Mouse (Mus musculus) heart, embryonic 15.5 days (tissue): ENCODE measurements at regions not wholly inside any gene's neighbourhood (a gene's known extent, or its start where the extent isn't known, plus 50 kb on each side); places are given as distances from the start of the nearest gene placed in this dataset.

Source experiments
- ATAC-seq: fragments of 200-750 bp; cut with Nextera tagmentation; replicated peaks from 2 replicates; pipeline ENCODE4 v1.8.0; 2017; ENCODE audit warnings: low read depth, moderate TSS enrichment; ENCODE audit not compliant: insufficient number of reproducible peaks, insufficient read depth, low FRiP score
- H3K27ac ChIP-seq: fragments of 300-500 bp; sonication (generic); 2 replicates; pipeline ENCODE4 v1.5.1; 2015; ENCODE audit warnings: mild to moderate bottlenecking, inconsistent platforms
- H3K27me3 ChIP-seq: fragments of 300-500 bp; sonication (generic); 2 replicates; pipeline ENCODE4 v1.6.1; 2015; ENCODE audit warnings: inconsistent platforms
- H3K36me3 ChIP-seq: fragments of 300-500 bp; sonication (generic); 2 replicates; pipeline ENCODE4 v1.6.1; 2015; ENCODE audit warnings: mild to moderate bottlenecking, inconsistent platforms
- H3K4me1 ChIP-seq: fragments of 300-500 bp; sonication (generic); replicated peaks from 2 replicates; pipeline ENCODE4 v1.6.1; 2015; ENCODE audit warnings: inconsistent platforms
- H3K4me2 ChIP-seq: fragments of 300-500 bp; sonication (generic); 2 replicates; pipeline ENCODE4 v1.6.1; 2015; ENCODE audit warnings: inconsistent platforms, mild to moderate bottlenecking, moderate library complexity
- H3K4me3 ChIP-seq: fragments of 300-500 bp; sonication (generic); 2 replicates; pipeline ENCODE4 v1.5.1; 2015; ENCODE audit warnings: mild to moderate bottlenecking, inconsistent platforms
- H3K9ac ChIP-seq: fragments of 300-500 bp; sonication (generic); 2 replicates; pipeline ENCODE4 v1.6.1; 2015; ENCODE audit warnings: mild to moderate bottlenecking, inconsistent platforms
- H3K9me3 ChIP-seq: fragments of 300-500 bp; sonication (generic); replicated peaks from 2 replicates; pipeline ENCODE4 v1.6.1; 2016; ENCODE audit warnings: inconsistent platforms
- WGBS: fragments of 180-500 bp; shearing (Covaris S2); methylation state at CpG from one replicate; pipeline ENCODE4 v1.1.7; 2015; ENCODE audit warnings: mixed read lengths; 5-methylcytosine and 5-hydroxymethylcytosine counted together

DNA sequence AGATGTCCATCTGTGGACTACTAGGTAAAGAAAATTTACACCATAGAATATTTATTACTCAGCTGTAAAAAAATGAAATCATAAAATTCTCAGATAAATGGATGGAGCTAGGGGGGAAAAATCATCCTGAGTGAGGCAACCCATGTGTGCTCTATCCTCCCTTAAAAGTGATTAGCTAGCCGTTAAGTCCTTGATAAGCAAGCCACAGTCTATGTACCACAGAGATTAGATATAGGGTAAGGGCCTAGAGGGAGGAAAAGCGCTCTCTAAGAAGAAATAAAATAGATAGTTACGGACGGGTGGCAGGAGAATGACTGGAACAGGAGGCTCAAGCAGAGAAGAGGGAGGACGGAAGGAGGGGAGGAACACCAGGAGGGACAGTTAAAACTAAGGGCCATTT, 122.1 kb downstream of the Dhrs2 start:
- Histone ChIP-seq H3K9ac (no peak overlapping the region), H3K27me3 (no peaks in the 10 kb centered on the region), H3K36me3 (no peaks in the 10 kb centered on the region), H3K4me3 (no peak overlapping the region), H3K9me3 (no peaks in the 10 kb centered on the region), H3K4me1 (peaks cover 5% of the 10 kb centered on the region; the same call in 1 of the 2 replicates), H3K4me2 (no peak overlapping the region), H3K27ac (no peak overlapping the region)
- no peak for ATAC-seq
- 51% methylated on average over 5 of the region's 5 CpGs for WGBS

DNA sequence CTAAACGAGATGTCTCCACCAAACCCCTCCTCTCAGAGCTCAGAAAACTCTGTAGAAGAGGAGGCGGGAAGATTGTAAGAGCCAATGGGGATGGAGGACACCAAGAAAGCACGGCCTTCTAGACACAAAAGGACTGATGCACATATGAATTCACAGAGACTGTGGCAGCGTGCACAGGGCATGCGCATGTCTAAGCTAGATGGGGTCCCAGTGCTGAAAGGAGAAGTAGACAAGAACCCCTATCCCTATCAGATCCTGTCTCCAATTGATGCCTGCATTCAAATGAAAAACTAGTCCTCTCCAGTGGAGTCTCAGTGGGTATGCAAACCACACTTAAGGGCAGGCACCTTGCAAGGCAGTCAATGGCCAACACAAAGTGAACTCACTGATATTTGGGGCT, 123.3 kb downstream of the Dhrs2 start:
- Histone ChIP-seq H3K4me1 (no peaks in the 10 kb centered on the region), H3K9me3 (no peaks in the 10 kb centered on the region), H3K4me2 (no peak overlapping the region), H3K4me3 (no peak overlapping the region), H3K9ac (no peak overlapping the region), H3K27me3 (no peaks in the 10 kb centered on the region), H3K27ac (no peak overlapping the region), H3K36me3 (no peaks in the 10 kb centered on the region)
- WGBS, result 83% methylated on average over 5 of the region's 5 CpGs
- no peak for ATAC-seq

DNA sequence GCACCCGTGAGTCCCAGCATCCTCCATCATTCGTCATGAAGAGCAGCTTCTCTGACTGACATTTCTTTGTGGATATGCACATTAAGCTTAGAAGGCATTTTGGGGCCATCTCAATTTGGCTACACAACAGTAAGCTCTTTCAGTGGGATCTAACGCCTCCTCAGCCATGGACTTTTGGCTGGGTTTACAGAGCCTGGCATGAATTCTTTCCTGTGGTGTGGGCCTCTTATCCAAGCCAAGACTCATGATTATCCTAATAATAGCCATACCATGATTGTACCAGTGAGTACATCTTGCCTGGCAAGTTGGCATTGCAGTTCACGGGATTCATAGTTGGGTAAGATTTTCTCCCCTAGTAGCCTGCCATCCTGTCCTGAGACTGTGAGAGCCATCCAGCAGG, 126.3 kb downstream of the Dhrs2 start:
- no peak for ATAC-seq
- Histone ChIP-seq H3K27me3 (no peaks in the 10 kb centered on the region), H3K36me3 (no peaks in the 10 kb centered on the region), H3K9me3 (no peaks in the 10 kb centered on the region), H3K9ac (no peak overlapping the region), H3K4me1 (no peaks in the 10 kb centered on the region), H3K4me2 (no peak overlapping the region), H3K4me3 (no peak overlapping the region), H3K27ac (no peak overlapping the region)
- 76% methylated on average over 4 of the region's 4 CpGs for WGBS

DNA sequence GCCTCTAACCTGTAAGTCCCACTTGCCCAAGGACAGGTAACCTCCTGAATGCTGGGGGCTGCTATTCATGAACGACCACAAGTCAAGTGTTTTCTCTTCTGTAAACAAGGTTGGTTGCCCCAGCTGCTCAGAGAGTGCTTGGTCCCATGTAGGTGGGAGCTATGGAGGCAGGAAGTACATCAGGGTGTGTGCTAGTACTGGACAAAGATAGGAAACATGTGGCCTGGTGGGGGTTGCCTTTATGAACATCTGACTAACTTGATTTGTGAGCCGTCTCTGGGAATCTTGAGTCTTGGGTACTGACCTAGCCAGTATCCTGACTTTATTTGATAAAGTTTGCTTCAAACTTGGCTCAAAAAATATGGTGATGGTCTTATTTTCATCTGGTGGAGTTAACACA, 121.3 kb upstream of the Dhrs4 start:
- Histone ChIP-seq H3K27ac (no peak overlapping the region), H3K36me3 (no peaks in the 10 kb centered on the region), H3K27me3 (no peaks in the 10 kb centered on the region), H3K4me3 (no peak overlapping the region), H3K9me3 (no peaks in the 10 kb centered on the region), H3K9ac (no peak overlapping the region), H3K4me2 (no peak overlapping the region), H3K4me1 (no peaks in the 10 kb centered on the region)
- ATAC-seq, result no peak
- WGBS, result 70% methylated on average over 2 of the region's 2 CpGs

DNA sequence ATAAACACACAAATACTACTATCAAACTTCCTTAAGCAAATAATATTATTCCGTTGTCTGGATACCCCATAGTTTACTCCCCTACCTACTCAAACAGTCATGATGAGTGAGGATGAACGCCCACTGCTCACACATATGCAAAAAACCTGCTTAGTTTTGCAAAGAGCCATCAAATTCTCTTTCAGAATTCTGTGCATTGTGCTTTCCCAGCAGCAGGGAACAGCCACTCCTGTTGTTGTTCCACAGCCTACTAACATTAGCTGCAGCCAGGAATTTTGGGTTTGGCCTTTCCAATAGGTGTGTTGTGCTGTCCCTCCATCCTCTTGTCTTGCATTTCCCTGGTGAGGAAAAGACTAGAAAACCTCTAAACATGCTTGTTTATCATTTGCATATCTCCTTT, 120.1 kb upstream of the Dhrs4 start:
- no peaks in the 10 kb centered on the region for H3K4me1 ChIP-seq
- H3K4me3 ChIP-seq, result no peak overlapping the region
- no peak overlapping the region for H3K9ac ChIP-seq
- H3K27me3 ChIP-seq, result no peaks in the 10 kb centered on the region
- no peak overlapping the region for H3K4me2 ChIP-seq
- H3K36me3 ChIP-seq, result no peaks in the 10 kb centered on the region
- no peak overlapping the region for H3K27ac ChIP-seq
- ATAC-seq, result no peak
- 82% methylated on average over 2 of the region's 2 CpGs for WGBS
- H3K9me3 ChIP-seq, result no peaks in the 10 kb centered on the region

DNA sequence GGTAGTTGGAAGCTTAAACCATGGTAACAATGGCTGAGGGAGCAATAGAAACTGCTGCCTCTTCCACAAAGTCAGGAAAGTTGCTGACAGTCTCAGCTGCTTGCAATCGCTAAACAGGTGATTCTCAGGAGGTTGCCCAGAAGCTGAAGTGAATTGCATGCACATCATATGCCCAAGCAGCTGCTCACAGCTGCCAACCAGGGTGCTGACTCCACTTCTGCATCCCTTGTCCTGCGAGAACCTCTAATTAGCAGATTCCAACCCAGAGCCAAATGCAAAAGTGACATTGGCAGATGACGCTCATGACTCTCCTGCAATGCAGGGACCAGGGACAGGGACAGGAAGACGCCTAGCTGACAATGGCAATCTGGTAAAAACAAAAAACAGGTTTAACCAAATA, 116.2 kb upstream of the Dhrs4 start:
- H3K36me3 ChIP-seq, result no peaks in the 10 kb centered on the region
- H3K27ac ChIP-seq, result no peak overlapping the region
- no peak overlapping the region for H3K4me3 ChIP-seq
- ATAC-seq, result no peak
- no peaks in the 10 kb centered on the region for H3K9me3 ChIP-seq
- WGBS, result 63% methylated on average over 4 of the region's 4 CpGs
- no peaks in the 10 kb centered on the region for H3K4me1 ChIP-seq
- H3K27me3 ChIP-seq, result no peaks in the 10 kb centered on the region
- no peak overlapping the region for H3K9ac ChIP-seq
- no peak overlapping the region for H3K4me2 ChIP-seq

DNA sequence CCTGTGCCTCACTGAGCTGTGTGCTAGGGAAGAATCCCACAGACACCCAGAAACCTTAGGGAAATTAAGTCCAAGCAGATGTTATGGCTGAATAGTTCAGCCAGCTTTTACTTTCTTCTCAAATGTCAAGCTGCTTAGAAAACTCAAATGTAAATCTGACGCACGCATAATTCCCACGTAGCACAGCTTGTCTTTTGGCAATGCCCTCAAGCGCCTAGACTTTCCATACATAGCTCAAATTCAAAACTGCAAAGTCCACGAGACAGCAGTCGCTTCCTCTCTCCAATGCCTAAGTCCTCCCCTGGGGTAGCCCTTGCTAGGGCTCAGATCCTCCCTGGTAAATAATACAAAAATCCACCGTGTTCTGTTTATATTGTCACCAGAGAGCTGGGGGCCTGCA, 115.8 kb upstream of the Dhrs4 start:
- Histone ChIP-seq H3K4me3 (no peak overlapping the region), H3K9me3 (no peaks in the 10 kb centered on the region), H3K36me3 (no peaks in the 10 kb centered on the region), H3K4me1 (no peaks in the 10 kb centered on the region), H3K9ac (no peak overlapping the region), H3K4me2 (no peak overlapping the region), H3K27me3 (no peaks in the 10 kb centered on the region), H3K27ac (no peak overlapping the region)
- no peak for ATAC-seq
- 71% methylated on average over 7 of the region's 7 CpGs for WGBS

DNA sequence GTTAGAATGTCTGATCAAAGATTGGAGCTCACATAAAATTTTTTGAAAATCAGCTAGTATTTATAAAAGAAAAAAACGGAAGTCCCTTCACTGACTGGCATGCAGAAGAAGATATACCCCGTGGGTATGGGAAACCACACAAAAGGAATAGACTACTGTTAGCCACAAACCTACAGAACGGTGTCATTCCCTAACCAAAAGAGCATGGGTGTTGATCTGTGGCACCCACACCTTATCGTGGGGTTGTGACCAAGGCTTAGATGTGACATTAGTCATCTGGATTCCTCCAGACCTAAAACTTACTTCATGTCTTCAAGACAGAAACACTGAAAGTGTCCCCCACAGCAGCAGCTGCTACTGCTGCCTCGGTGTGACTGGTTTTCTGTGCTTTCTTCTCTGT, 108.2 kb upstream of the Dhrs4 start:
- WGBS, result 79% methylated on average over 5 of the region's 5 CpGs
- Histone ChIP-seq H3K9ac (no peak overlapping the region), H3K4me1 (peaks cover 4% of the 10 kb centered on the region), H3K4me2 (no peak overlapping the region), H3K36me3 (no peaks in the 10 kb centered on the region), H3K4me3 (no peak overlapping the region), H3K9me3 (no peaks in the 10 kb centered on the region), H3K27ac (no peak overlapping the region), H3K27me3 (no peaks in the 10 kb centered on the region)
- ATAC-seq, result no peak

DNA sequence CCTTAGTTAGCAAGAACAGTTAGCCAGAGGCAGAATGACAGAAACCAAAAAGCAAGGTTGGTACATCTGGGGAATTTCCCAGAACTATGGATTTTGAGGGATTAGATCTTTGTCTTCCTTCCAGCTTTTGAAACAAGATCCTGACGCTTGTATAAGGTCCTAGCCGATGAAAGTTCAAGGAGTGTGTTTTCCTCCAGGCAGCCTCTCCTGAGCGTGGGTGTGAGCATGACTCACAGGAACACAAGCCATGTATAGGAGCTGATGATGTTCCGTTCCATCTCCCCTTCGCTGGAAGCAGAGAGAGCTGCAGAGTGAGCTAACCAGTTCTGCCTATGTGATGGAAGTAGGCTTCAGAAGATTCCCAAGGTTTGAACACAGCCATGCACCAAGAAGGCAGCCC, 105.6 kb upstream of the Dhrs4 start:
- 67% methylated on average over 5 of the region's 5 CpGs for WGBS
- H3K27ac ChIP-seq, result no peak overlapping the region

DNA sequence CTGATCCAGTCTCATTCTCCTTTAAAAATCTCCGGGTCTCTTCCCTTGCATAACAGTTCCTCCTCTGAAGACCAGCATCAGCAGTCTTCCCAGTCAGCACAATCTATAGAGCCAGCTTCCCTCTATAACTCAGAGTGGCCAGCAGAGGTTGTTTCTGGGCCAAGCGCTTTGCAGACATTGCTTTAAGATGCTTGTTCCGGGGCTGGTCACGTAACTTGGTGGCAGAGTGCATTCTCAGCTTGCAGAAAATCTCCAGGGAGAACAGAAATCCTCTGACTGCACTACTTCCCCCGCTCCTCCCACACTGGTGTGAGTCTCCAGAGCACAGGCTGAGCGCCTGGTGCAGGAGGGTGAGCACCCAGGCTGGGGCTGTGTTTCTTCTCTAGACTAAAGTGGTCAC, 91.8 kb upstream of the Dhrs4 start:
- peak overlapping the region; percentile 39; the same call in 1 of the 2 replicates for H3K4me2 ChIP-seq
- H3K27ac ChIP-seq, result peak overlapping the region; percentile 88
- no peak overlapping the region for H3K9ac ChIP-seq
- H3K36me3 ChIP-seq, result no peaks in the 10 kb centered on the region
- 16% methylated on average over 6 of the region's 6 CpGs for WGBS
- no peak overlapping the region for H3K4me3 ChIP-seq
- H3K4me1 ChIP-seq, result peaks cover 14% of the 10 kb centered on the region
- no peaks in the 10 kb centered on the region for H3K27me3 ChIP-seq
- ATAC-seq, result peak; percentile 70
- H3K9me3 ChIP-seq, result no peaks in the 10 kb centered on the region

More for the DNA sequence above, 105.6 kb upstream of the Dhrs4 start:
- Histone ChIP-seq H3K9ac (no peak overlapping the region), H3K9me3 (no peaks in the 10 kb centered on the region), H3K27me3 (no peaks in the 10 kb centered on the region), H3K4me1 (peaks cover 4% of the 10 kb centered on the region), H3K4me2 (no peak overlapping the region), H3K36me3 (no peaks in the 10 kb centered on the region), H3K4me3 (no peak overlapping the region)
- ATAC-seq, result no peak

DNA sequence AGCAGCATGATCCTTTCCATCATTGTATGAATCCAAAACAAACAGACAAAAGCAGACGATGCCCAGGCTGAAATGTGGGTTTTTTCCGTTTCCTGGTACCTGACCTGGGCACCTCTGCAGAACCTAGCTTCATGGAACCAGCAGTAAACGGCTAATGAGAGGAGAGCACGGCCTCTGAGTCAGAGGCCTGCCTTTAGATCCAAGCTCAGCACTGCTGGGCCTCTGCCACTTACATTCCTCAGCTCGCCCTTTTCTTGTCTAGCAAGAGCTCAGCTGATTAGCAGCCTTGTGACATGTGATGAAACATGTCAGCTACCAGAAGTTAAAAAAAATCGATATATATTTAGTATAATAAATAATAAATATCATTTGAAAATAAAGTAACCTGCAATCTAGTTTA, 91.2 kb upstream of the Dhrs4 start:
- Histone ChIP-seq H3K4me1 (peaks cover 15% of the 10 kb centered on the region), H3K9ac (no peak overlapping the region), H3K27ac (peak overlapping the region; percentile 88), H3K27me3 (no peaks in the 10 kb centered on the region), H3K4me3 (no peak overlapping the region), H3K36me3 (no peaks in the 10 kb centered on the region), H3K4me2 (peak overlapping the region; percentile 39; the same call in 1 of the 2 replicates), H3K9me3 (no peaks in the 10 kb centered on the region)
- peak; percentile 64; the same call in 1 of the 2 replicates for ATAC-seq
- 19% methylated on average over 6 of the region's 6 CpGs for WGBS

DNA sequence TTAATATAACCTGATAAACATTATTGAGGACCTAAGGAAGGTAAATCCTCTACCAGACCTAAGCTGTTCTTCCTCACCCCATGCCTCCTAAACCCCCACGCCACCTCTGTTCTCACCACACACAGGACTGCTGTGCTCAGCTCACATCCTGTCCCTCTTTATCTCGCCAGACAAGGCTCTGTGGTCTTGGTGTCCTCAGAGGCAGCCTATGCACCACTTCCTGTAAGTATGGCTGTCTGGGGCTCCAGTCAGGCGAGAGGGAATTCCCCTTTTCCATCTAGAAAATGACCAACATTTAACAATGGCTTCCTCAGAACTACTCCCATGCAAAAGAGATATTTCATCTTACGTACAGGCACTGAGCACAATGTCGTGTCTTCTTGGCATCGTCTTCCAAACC, 86.2 kb upstream of the Dhrs4 start:
- Histone ChIP-seq H3K36me3 (no peaks in the 10 kb centered on the region), H3K4me3 (no peak overlapping the region), H3K9ac (no peak overlapping the region), H3K9me3 (no peaks in the 10 kb centered on the region), H3K4me2 (no peak overlapping the region), H3K27me3 (no peaks in the 10 kb centered on the region), H3K27ac (no peak overlapping the region), H3K4me1 (peaks cover 4% of the 10 kb centered on the region)
- WGBS, result 58% methylated on average over 6 of the region's 6 CpGs
- ATAC-seq, result no peak
